Mouse (Mus musculus): ENCODE results near the gene Rnf40. TPM values are rescaled to one million over a fixed set of nuclear protein-coding genes. Genes with fewer than 3 reads are reported as not detected.

Rnf40 gene
- total and polyA plus RNA-seq, 3 experiments, result 49.5 to 75.1 TPM; not detected in 1

DNA sequence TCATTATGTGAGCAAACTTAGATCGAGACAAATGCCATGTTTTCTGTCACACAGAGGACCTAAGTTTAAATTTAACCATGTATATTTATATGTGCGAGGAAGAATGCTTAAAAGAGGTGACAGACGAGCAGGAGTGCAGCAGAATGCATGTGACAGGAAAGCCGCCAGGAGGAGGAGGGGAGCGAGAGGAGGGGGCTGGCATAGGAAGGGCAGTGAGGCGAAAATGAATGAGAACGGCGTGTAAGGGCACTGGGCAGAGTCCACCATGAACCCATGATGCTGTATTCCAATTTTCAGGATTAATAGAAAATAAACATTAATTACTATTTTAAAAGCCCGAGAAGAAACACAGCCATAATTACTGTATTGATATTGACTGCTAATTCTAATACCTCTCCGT is 65.8 kb downstream of the Rnf40 start (continued):
- TF ChIP-seq POLR2AphosphoS2 (IDR thresholded peaks at IDR 0.05; ENCODE audit: low read length) (no peak), MYC (IDR thresholded peaks at IDR 0.05; ENCODE audit: low read depth, low read length) (no peak), ETS1 (IDR thresholded peaks at IDR 0.05; ENCODE audit: low read depth, low read length) (no peak), KAT2A (conservative IDR thresholded peaks at IDR 0.05; ENCODE audit: low read depth, low read length) (no peak), BHLHE40 (IDR thresholded peaks at IDR 0.05; ENCODE audit: borderline replicate concordance, low read depth, low read length) (no peak)

Other genes with a start within 250 kb of the Rnf40 start
- gene Zfp768, start 243.2 kb upstream of the Rnf40 start, total RNA-seq (2012; rRNA removed), result 4.3 and 5.4 TPM in 2 replicates
- 10 to 100 TPM in 1 of 2 experiments, not detected in 1; 12.0 TPM for gene Zfp768, start 243.2 kb upstream of the Rnf40 start, polyA plus RNA-seq (2012; ENCODE audit: insufficient read depth in 1 of 2, insufficient read length in 2 of 2, low read depth in 1 of 2, low replicate concordance in 2 of 2, missing spikeins in 1 of 2)
- gene Zfp747, start 212.7 kb upstream of the Rnf40 start, total RNA-seq (2012; rRNA removed), result 6.9 and 7.5 TPM in 2 replicates
- gene Zfp747, start 212.7 kb upstream of the Rnf40 start, polyA plus RNA-seq (2012; ENCODE audit: insufficient read depth in 1 of 2, insufficient read length in 2 of 2, low read depth in 1 of 2, low replicate concordance in 2 of 2, missing spikeins in 1 of 2), result 1 to 10 TPM in 1 of 2 experiments, not detected in 1; 6.2 TPM
- 1.4 and 2.1 TPM in 2 replicates for gene 9130019O22Rik, start 201.6 kb upstream of the Rnf40 start, total RNA-seq (2012; rRNA removed)
- 1 to 10 TPM in 1 of 2 experiments, not detected in 1; 1.5 TPM for gene 9130019O22Rik, start 201.6 kb upstream of the Rnf40 start, polyA plus RNA-seq (2012; ENCODE audit: insufficient read depth in 1 of 2, insufficient read length in 2 of 2, low read depth in 1 of 2, low replicate concordance in 2 of 2, missing spikeins in 1 of 2)
- 2.3 and 2.5 TPM in 2 replicates for gene E430018J23Rik, start 195.1 kb upstream of the Rnf40 start, total RNA-seq (2012; rRNA removed)
- 1 to 10 TPM in 1 of 2 experiments, not detected in 1; 2.1 TPM for gene E430018J23Rik, start 195.1 kb upstream of the Rnf40 start, polyA plus RNA-seq (2012; ENCODE audit: insufficient read depth in 1 of 2, insufficient read length in 2 of 2, low read depth in 1 of 2, low replicate concordance in 2 of 2, missing spikeins in 1 of 2)
- 3.7 and 4.1 TPM in 2 replicates for gene Zfp764, start 181.9 kb upstream of the Rnf40 start, total RNA-seq (2012; rRNA removed)
- 1 to 10 TPM in 1 of 2 experiments, not detected in 1; 3.1 TPM for gene Zfp764, start 181.9 kb upstream of the Rnf40 start, polyA plus RNA-seq (2012; ENCODE audit: insufficient read depth in 1 of 2, insufficient read length in 2 of 2, low read depth in 1 of 2, low replicate concordance in 2 of 2, missing spikeins in 1 of 2)
- 8.6 and 11.1 TPM in 2 replicates for gene Zfp688, start 166.7 kb upstream of the Rnf40 start, total RNA-seq (2012; rRNA removed)
- gene Zfp688, start 166.7 kb upstream of the Rnf40 start, polyA plus RNA-seq (2012; ENCODE audit: insufficient read depth in 1 of 2, insufficient read length in 2 of 2, low read depth in 1 of 2, low replicate concordance in 2 of 2, missing spikeins in 1 of 2), result 10 to 100 TPM in 1 of 2 experiments, not detected in 1; 18.1 TPM
- 4.0 and 4.9 TPM in 2 replicates for gene Zfp689, start 139.6 kb upstream of the Rnf40 start, total RNA-seq (2012; rRNA removed)
- gene Zfp689, start 139.6 kb upstream of the Rnf40 start, polyA plus RNA-seq (2012; ENCODE audit: insufficient read depth in 1 of 2, insufficient read length in 2 of 2, low read depth in 1 of 2, low replicate concordance in 2 of 2, missing spikeins in 1 of 2), result 1 to 10 TPM in 1 of 2 experiments, not detected in 1; 7.2 TPM
- gene Prr14, start 129.2 kb upstream of the Rnf40 start, total RNA-seq (2012; rRNA removed), result 10.8 and 11.7 TPM in 2 replicates
- 10 to 100 TPM in 1 of 2 experiments, not detected in 1; 45.9 TPM for gene Prr14, start 129.2 kb upstream of the Rnf40 start, polyA plus RNA-seq (2012; ENCODE audit: insufficient read depth in 1 of 2, insufficient read length in 2 of 2, low read depth in 1 of 2, low replicate concordance in 2 of 2, missing spikeins in 1 of 2)
- 7.5 TPM in 2 replicates for gene Fbrs, start 109.6 kb upstream of the Rnf40 start, total RNA-seq (2012; rRNA removed)
- gene Fbrs, start 109.6 kb upstream of the Rnf40 start, polyA plus RNA-seq (2012; ENCODE audit: insufficient read depth in 1 of 2, insufficient read length in 2 of 2, low read depth in 1 of 2, low replicate concordance in 2 of 2, missing spikeins in 1 of 2), result 10 to 100 TPM in 1 of 2 experiments, not detected in 1; 53.3 TPM
- 20.3 and 22.3 TPM in 2 replicates for gene Srcap, start 76.8 kb upstream of the Rnf40 start, total RNA-seq (2012; rRNA removed)
- 10 to 100 TPM; 34.3 to 45.1 TPM for gene Srcap, start 76.8 kb upstream of the Rnf40 start, polyA plus RNA-seq (2012; ENCODE audit: insufficient read depth in 1 of 2, insufficient read length in 2 of 2, low read depth in 1 of 2, low replicate concordance in 2 of 2, missing spikeins in 1 of 2)
- 9.0 and 12.0 TPM in 2 replicates for gene Gm42715, start 69.2 kb upstream of the Rnf40 start, total RNA-seq (2012; rRNA removed)
- gene Gm42715, start 69.2 kb upstream of the Rnf40 start, polyA plus RNA-seq (2012; ENCODE audit: insufficient read depth in 1 of 2, insufficient read length in 2 of 2, low read depth in 1 of 2, low replicate concordance in 2 of 2, missing spikeins in 1 of 2), result 10 to 100 TPM in 1 of 2 experiments, not detected in 1; 25.4 TPM
- gene Tmem265, start 27.4 kb upstream of the Rnf40 start, total RNA-seq (2012; rRNA removed), result not detected in 2 replicates
- not detected for gene Tmem265, start 27.4 kb upstream of the Rnf40 start, polyA plus RNA-seq (2012; ENCODE audit: insufficient read depth in 1 of 2, insufficient read length in 2 of 2, low read depth in 1 of 2, low replicate concordance in 2 of 2, missing spikeins in 1 of 2)
- 22.9 and 23.3 TPM in 2 replicates for gene Phkg2, start 15.4 kb upstream of the Rnf40 start, total RNA-seq (2012; rRNA removed)
- gene Phkg2, start 15.4 kb upstream of the Rnf40 start, polyA plus RNA-seq (2012; ENCODE audit: insufficient read depth in 1 of 2, insufficient read length in 2 of 2, low read depth in 1 of 2, low replicate concordance in 2 of 2, missing spikeins in 1 of 2), result 10 to 100 TPM in 1 of 2 experiments, not detected in 1; 70.8 TPM
- 3.6 and 6.9 TPM in 2 replicates for gene Ccdc189, start 172 bp upstream of the Rnf40 start, total RNA-seq (2012; rRNA removed)
- gene Ccdc189, start 172 bp upstream of the Rnf40 start, polyA plus RNA-seq (2012; ENCODE audit: insufficient read depth in 1 of 2, insufficient read length in 2 of 2, low read depth in 1 of 2, low replicate concordance in 2 of 2, missing spikeins in 1 of 2), result 1 to 10 TPM in 1 of 2 experiments, not detected in 1; 4.2 TPM
- 9.4 and 12.6 TPM in 2 replicates for gene Zfp629, start 27.0 kb downstream of the Rnf40 start, total RNA-seq (2012; rRNA removed)
- 10 to 100 TPM in 1 of 2 experiments, not detected in 1; 10.8 TPM for gene Zfp629, start 27.0 kb downstream of the Rnf40 start, polyA plus RNA-seq (2012; ENCODE audit: insufficient read depth in 1 of 2, insufficient read length in 2 of 2, low read depth in 1 of 2, low replicate concordance in 2 of 2, missing spikeins in 1 of 2)
- 54.9 and 72.4 TPM in 2 replicates for gene Bcl7c, start 120.2 kb downstream of the Rnf40 start, total RNA-seq (2012; rRNA removed)
- gene Bcl7c, start 120.2 kb downstream of the Rnf40 start, polyA plus RNA-seq (2012; ENCODE audit: insufficient read depth in 1 of 2, insufficient read length in 2 of 2, low read depth in 1 of 2, low replicate concordance in 2 of 2, missing spikeins in 1 of 2), result 10 to 100 TPM in 1 of 2 experiments, not detected in 1; 98.4 TPM
- 1.9 and 2.8 TPM in 2 replicates for gene Ctf1, start 124.0 kb downstream of the Rnf40 start, total RNA-seq (2012; rRNA removed)
- 1 to 10 TPM in 1 of 2 experiments, not detected in 1; 7.2 TPM for gene Ctf1, start 124.0 kb downstream of the Rnf40 start, polyA plus RNA-seq (2012; ENCODE audit: insufficient read depth in 1 of 2, insufficient read length in 2 of 2, low read depth in 1 of 2, low replicate concordance in 2 of 2, missing spikeins in 1 of 2)
- gene Ctf2, start 143.4 kb downstream of the Rnf40 start, total RNA-seq (2012; rRNA removed), result 0.36 and 0.39 TPM in 2 replicates
- gene Ctf2, start 143.4 kb downstream of the Rnf40 start, polyA plus RNA-seq (2012; ENCODE audit: insufficient read depth in 1 of 2, insufficient read length in 2 of 2, low read depth in 1 of 2, low replicate concordance in 2 of 2, missing spikeins in 1 of 2), result 1 to 10 TPM in 1 of 2 experiments, not detected in 1; 1.0 TPM
- 37.7 and 46.7 TPM in 2 replicates for gene Fbxl19, start 155.8 kb downstream of the Rnf40 start, total RNA-seq (2012; rRNA removed)
- gene Fbxl19, start 155.8 kb downstream of the Rnf40 start, polyA plus RNA-seq (2012; ENCODE audit: insufficient read depth in 1 of 2, insufficient read length in 2 of 2, low read depth in 1 of 2, low replicate concordance in 2 of 2, missing spikeins in 1 of 2), result 10 to 100 TPM in 1 of 2 experiments, not detected in 1; 58.3 TPM
- 31.4 and 37.5 TPM in 2 replicates for gene Orai3, start 181.0 kb downstream of the Rnf40 start, total RNA-seq (2012; rRNA removed)
- gene Orai3, start 181.0 kb downstream of the Rnf40 start, polyA plus RNA-seq (2012; ENCODE audit: insufficient read depth in 1 of 2, insufficient read length in 2 of 2, low read depth in 1 of 2, low replicate concordance in 2 of 2, missing spikeins in 1 of 2), result 10 to 100 TPM in 1 of 2 experiments, not detected in 1; 47.2 TPM
- 9.2 and 10.3 TPM in 2 replicates for gene Setd1a, start 187.9 kb downstream of the Rnf40 start, total RNA-seq (2012; rRNA removed)
- 10 to 100 TPM in 1 of 2 experiments, not detected in 1; 55.9 TPM for gene Setd1a, start 187.9 kb downstream of the Rnf40 start, polyA plus RNA-seq (2012; ENCODE audit: insufficient read depth in 1 of 2, insufficient read length in 2 of 2, low read depth in 1 of 2, low replicate concordance in 2 of 2, missing spikeins in 1 of 2)
- gene Gm49388, start 196.8 kb downstream of the Rnf40 start, total RNA-seq (2012; rRNA removed), result 0.73 and 0.88 TPM in 2 replicates
- 1 to 10 TPM in 1 of 2 experiments, not detected in 1; 1.3 TPM for gene Gm49388, start 196.8 kb downstream of the Rnf40 start, polyA plus RNA-seq (2012; ENCODE audit: insufficient read depth in 1 of 2, insufficient read length in 2 of 2, low read depth in 1 of 2, low replicate concordance in 2 of 2, missing spikeins in 1 of 2)
- 0.59 and 1.4 TPM in 2 replicates for gene Hsd3b7, start 211.8 kb downstream of the Rnf40 start, total RNA-seq (2012; rRNA removed)
- gene Hsd3b7, start 211.8 kb downstream of the Rnf40 start, polyA plus RNA-seq (2012; ENCODE audit: insufficient read depth in 1 of 2, insufficient read length in 2 of 2, low read depth in 1 of 2, low replicate concordance in 2 of 2, missing spikeins in 1 of 2), result under 1 TPM in 1 of 2 experiments, not detected in 1; 0.75 TPM
- 44.4 and 47.8 TPM in 2 replicates for gene Stx4a, start 235.5 kb downstream of the Rnf40 start, total RNA-seq (2012; rRNA removed)
- 100 to 1,000 TPM in 1 of 2 experiments, not detected in 1; 121 TPM for gene Stx4a, start 235.5 kb downstream of the Rnf40 start, polyA plus RNA-seq (2012; ENCODE audit: insufficient read depth in 1 of 2, insufficient read length in 2 of 2, low read depth in 1 of 2, low replicate concordance in 2 of 2, missing spikeins in 1 of 2)
- 0.03 and 0.15 TPM in 2 replicates for gene Stx1b, start 235.8 kb downstream of the Rnf40 start, total RNA-seq (2012; rRNA removed)
- gene Stx1b, start 235.8 kb downstream of the Rnf40 start, polyA plus RNA-seq (2012; ENCODE audit: insufficient read depth in 1 of 2, insufficient read length in 2 of 2, low read depth in 1 of 2, low replicate concordance in 2 of 2, missing spikeins in 1 of 2), result under 1 TPM in 1 of 2 experiments, not detected in 1; 0.56 TPM